Mouse (Mus musculus) kidney, embryonic 16.5 days (tissue): ENCODE measurements at regions not wholly inside any gene's neighbourhood (a gene's known extent, or its start where the extent isn't known, plus 50 kb on each side); places are given as distances from the start of the nearest gene placed in this dataset.

ENCODE experiments used
- ATAC-seq: fragments of 200-750 bp; cut with Nextera tagmentation; 2 replicates; pipeline ENCODE4 v1.8.0; 2017; ENCODE audit warnings: moderate TSS enrichment; ENCODE audit not compliant: low FRiP score, low TSS enrichment
- H3K27ac ChIP-seq: fragments of 300-500 bp; sonication (generic); 2 replicates; pipeline ENCODE4 v1.5.1; 2014; ENCODE audit warnings: low read length
- H3K27me3 ChIP-seq: fragments of 300-500 bp; sonication (generic); 2 replicates; pipeline ENCODE4 v1.6.1; 2014; ENCODE audit warnings: low read length, control low read depth, mixed read lengths; ENCODE audit not compliant: insufficient read depth
- H3K36me3 ChIP-seq: fragments of 300-500 bp; sonication (generic); 2 replicates; pipeline ENCODE4 v1.6.1; 2014; ENCODE audit warnings: low read length, control low read depth, mixed read lengths; ENCODE audit not compliant: insufficient read depth
- H3K4me1 ChIP-seq: fragments of 300-500 bp; sonication (generic); 2 replicates; pipeline ENCODE4 v1.6.1; 2014; ENCODE audit warnings: low read length, control low read depth, mixed read lengths; ENCODE audit not compliant: insufficient read depth
- H3K4me2 ChIP-seq: fragments of 300-500 bp; sonication (generic); replicated peaks from 2 replicates; pipeline ENCODE4 v1.6.1; 2014; ENCODE audit warnings: low read depth, low read length
- H3K4me3 ChIP-seq: fragments of 300-500 bp; sonication (generic); 2 replicates; pipeline ENCODE4 v1.5.1; 2014; ENCODE audit warnings: mild to moderate bottlenecking, low read length
- H3K9ac ChIP-seq: fragments of 300-500 bp; sonication (generic); replicated peaks from 2 replicates; pipeline ENCODE4 v1.6.1; 2014; ENCODE audit warnings: low read length
- H3K9me3 ChIP-seq: fragments of 300-500 bp; sonication (generic); 2 replicates; pipeline ENCODE4 v1.6.1; 2016; ENCODE audit warnings: low read length, control low read depth
- WGBS: fragments of 180-500 bp; shearing (Covaris S2); extraction: QIAGEN DNeasy Blood & Tissue Kit; methylation state at CpG from one replicate; pipeline ENCODE4 v1.1.7; 2014; 5-methylcytosine and 5-hydroxymethylcytosine counted together

GRCm38 (mm10) chr16:12742472-12742871 lies 367.0 kb upstream of the Ercc4 start:
- H3K9ac ChIP-seq, result no peak overlapping the region
- ATAC-seq, result no peak
- no peak overlapping the region for H3K27ac ChIP-seq
- H3K9me3 ChIP-seq, result no peaks in the 10 kb centered on the region
- H3K4me1 ChIP-seq, result no peaks in the 10 kb centered on the region
- no peak overlapping the region for H3K4me3 ChIP-seq
- no peaks in the 10 kb centered on the region for H3K27me3 ChIP-seq
- no peak overlapping the region for H3K4me2 ChIP-seq
- H3K36me3 ChIP-seq, result no peaks in the 10 kb centered on the region

- no peak for ATAC-seq
- no peak overlapping the region for H3K4me3 ChIP-seq
- no peak overlapping the region for H3K9ac ChIP-seq
- H3K27ac ChIP-seq, result no peak overlapping the region
- H3K4me2 ChIP-seq, result no peak overlapping the region
- no peaks in the 10 kb centered on the region for H3K27me3 ChIP-seq
- no peaks in the 10 kb centered on the region for H3K9me3 ChIP-seq
- 83% methylated on average over 3 of the region's 3 CpGs for WGBS
- no peaks in the 10 kb centered on the region for H3K4me1 ChIP-seq
- no peaks in the 10 kb centered on the region for H3K36me3 ChIP-seq
These were observed 356.3 kb upstream of the Ercc4 start for GRCm38 (mm10) chr16:12753181-12753580.

- Histone ChIP-seq H3K27ac (no peak overlapping the region), H3K4me3 (no peak overlapping the region), H3K9me3 (no peaks in the 10 kb centered on the region), H3K36me3 (no peaks in the 10 kb centered on the region), H3K4me1 (no peaks in the 10 kb centered on the region), H3K9ac (no peak overlapping the region), H3K4me2 (no peak overlapping the region), H3K27me3 (no peaks in the 10 kb centered on the region)
- ATAC-seq, result no peak
These were observed 355.1 kb upstream of the Ercc4 start for GRCm38 (mm10) chr16:12754361-12754760.

- Histone ChIP-seq H3K36me3 (no peaks in the 10 kb centered on the region), H3K4me3 (no peak overlapping the region), H3K9ac (no peak overlapping the region), H3K4me2 (no peak overlapping the region), H3K27ac (no peak overlapping the region), H3K9me3 (no peaks in the 10 kb centered on the region), H3K4me1 (no peaks in the 10 kb centered on the region), H3K27me3 (no peaks in the 10 kb centered on the region)
- no peak for ATAC-seq
- WGBS, result 94% methylated on average over 4 of the region's 4 CpGs
These were observed 350.9 kb upstream of the Ercc4 start for GRCm38 (mm10) chr16:12758594-12758993.

GRCm38 (mm10) chr16:12764166-12764565 lies 345.3 kb upstream of the Ercc4 start:
- Histone ChIP-seq H3K4me3 (no peak overlapping the region), H3K4me2 (no peak overlapping the region), H3K27ac (no peak overlapping the region), H3K4me1 (no peaks in the 10 kb centered on the region), H3K36me3 (no peaks in the 10 kb centered on the region), H3K27me3 (no peaks in the 10 kb centered on the region), H3K9ac (no peak overlapping the region), H3K9me3 (no peaks in the 10 kb centered on the region)
- ATAC-seq, result no peak
- 93% methylated on average over 1 of the region's 1 CpGs for WGBS

GRCm38 (mm10) chr16:12764608-12765007 lies 344.9 kb upstream of the Ercc4 start:
- Histone ChIP-seq H3K27ac (no peak overlapping the region), H3K4me3 (no peak overlapping the region), H3K4me1 (no peaks in the 10 kb centered on the region), H3K9ac (no peak overlapping the region), H3K27me3 (no peaks in the 10 kb centered on the region), H3K36me3 (no peaks in the 10 kb centered on the region), H3K4me2 (no peak overlapping the region), H3K9me3 (no peaks in the 10 kb centered on the region)
- 61% methylated on average over 1 of the region's 1 CpGs for WGBS
- ATAC-seq, result no peak

GRCm38 (mm10) chr16:12766846-12767245 lies 342.6 kb upstream of the Ercc4 start:
- ATAC-seq, result no peak
- Histone ChIP-seq H3K4me2 (no peak overlapping the region), H3K9ac (no peak overlapping the region), H3K27me3 (no peaks in the 10 kb centered on the region), H3K4me3 (no peak overlapping the region), H3K36me3 (no peaks in the 10 kb centered on the region), H3K27ac (no peak overlapping the region), H3K9me3 (0 out of 2 replicates have a peak, but pooled peaks cover 2% of the 10 kb centered on the region), H3K4me1 (no peaks in the 10 kb centered on the region)
- WGBS, result 92% methylated on average over 7 of the region's 7 CpGs

GRCm38 (mm10) chr16:12768161-12768895 lies 341.2 kb upstream of the Ercc4 start:
- 79% methylated on average over 2 of the region's 2 CpGs for WGBS
- no peak for ATAC-seq

GRCm38 (mm10) chr16:12770482-12770881 lies 339.0 kb upstream of the Ercc4 start:
- 0 out of 2 replicates have a peak, but pooled peaks cover 2% of the 10 kb centered on the region for H3K9me3 ChIP-seq
- no peak overlapping the region for H3K4me2 ChIP-seq
- H3K9ac ChIP-seq, result no peak overlapping the region
- no peaks in the 10 kb centered on the region for H3K36me3 ChIP-seq
- H3K4me3 ChIP-seq, result no peak overlapping the region
- 88% methylated on average over 5 of the region's 5 CpGs for WGBS
- no peaks in the 10 kb centered on the region for H3K4me1 ChIP-seq
- H3K27ac ChIP-seq, result no peak overlapping the region
- no peak for ATAC-seq
- no peaks in the 10 kb centered on the region for H3K27me3 ChIP-seq

More at GRCm38 (mm10) chr16:12768161-12768895, 341.2 kb upstream of the Ercc4 start:
- Histone ChIP-seq H3K9me3 (0 out of 2 replicates have a peak, but pooled peaks cover 2% of the 10 kb centered on the region), H3K27me3 (no peaks in the 10 kb centered on the region), H3K36me3 (no peaks in the 10 kb centered on the region), H3K4me1 (no peaks in the 10 kb centered on the region), H3K4me3 (no peak overlapping the region), H3K9ac (no peak overlapping the region), H3K4me2 (no peak overlapping the region), H3K27ac (no peak overlapping the region)

GRCm38 (mm10) chr16:12772535-12772934 lies 336.9 kb upstream of the Ercc4 start:
- Histone ChIP-seq H3K9me3 (0 out of 2 replicates have a peak, but pooled peaks cover 2% of the 10 kb centered on the region), H3K9ac (no peak overlapping the region), H3K4me1 (no peaks in the 10 kb centered on the region), H3K36me3 (no peaks in the 10 kb centered on the region), H3K27me3 (no peaks in the 10 kb centered on the region), H3K27ac (no peak overlapping the region), H3K4me3 (no peak overlapping the region), H3K4me2 (no peak overlapping the region)
- no peak for ATAC-seq
- 88% methylated on average over 5 of the region's 5 CpGs for WGBS
